Mouse (Mus musculus): Measurements from ENCODE around the gene Gpm6a.

GRCm38 (mm10) chr8:54955935-54956573 is 1.4 kb downstream of the Gpm6a start:
- TF ChIP-seq CTCF (IDR thresholded peaks at IDR 0.05; ENCODE audit: low read depth) (no peak), EP300 (IDR thresholded peaks at IDR 0.05; ENCODE audit: low read depth) (no peak)
